Mouse (Mus musculus): Measurements from ENCODE around the gene Arl8b. TPM values are rescaled to one million over a fixed set of nuclear protein-coding genes. Genes with fewer than 3 reads are reported as not detected.
A peak's percentile ranks its signal among the peaks of the same experiment; 100 is the strongest.

Gene Arl8b
- polyA plus RNA-seq, 1 experiment: 15.7 TPM

DNA sequence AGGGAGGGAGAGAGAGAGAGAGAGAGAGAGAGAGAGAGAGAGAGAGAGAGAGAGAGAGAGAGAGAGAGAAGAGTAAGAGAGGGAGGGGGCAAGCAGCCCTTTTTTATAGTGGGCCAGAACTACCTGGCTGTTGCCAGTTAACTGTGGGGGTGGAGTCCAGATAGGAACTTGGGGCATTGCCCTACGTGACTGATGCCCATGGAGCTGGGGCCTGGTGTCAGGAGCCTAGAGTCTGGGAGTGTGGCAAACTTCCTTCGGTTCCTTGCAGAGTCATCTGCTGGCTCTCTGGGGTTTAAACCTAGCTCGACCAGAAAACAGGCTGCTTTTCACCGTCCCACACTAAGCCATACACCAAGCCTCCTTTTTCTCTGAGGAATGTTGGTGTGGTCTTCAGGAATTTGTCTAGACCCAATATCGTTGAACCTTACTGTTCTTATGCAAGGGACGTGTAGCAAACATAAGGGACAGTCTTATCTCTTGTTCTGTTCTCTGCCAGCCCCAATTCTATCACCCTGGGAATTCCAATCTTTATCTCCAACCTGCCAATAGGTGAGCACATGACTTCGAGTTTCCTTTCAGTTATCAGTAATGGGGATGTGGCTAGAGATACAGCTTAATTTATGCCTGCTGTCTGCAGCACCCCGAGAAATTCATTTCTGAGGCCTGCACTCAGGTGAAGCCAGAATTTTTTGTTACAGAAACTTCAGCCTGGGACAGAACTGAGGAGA, 5.2 kb upstream of the Arl8b start:
- Histone ChIP-seq H3K27ac (ENCODE audit: control insufficient read depth, insufficient read depth, low read depth, low read length, poor library complexity) (no peak overlapping the region), H3K4me1 (ENCODE audit: control insufficient read depth, insufficient read depth, low read length) (no peaks in the 10 kb centered on the region), H3K4me3 (replicated peaks; ENCODE audit: control insufficient read depth, low read depth, low read length) (no peak overlapping the region)
- WGBS: 56% methylated on average over 8 of the region's 8 CpGs
- TF ChIP-seq POLR2A (IDR thresholded peaks at IDR 0.05; ENCODE audit: borderline replicate concordance, control insufficient read depth, low read depth, low read length): no peak
- TF ChIP-seq CTCF (IDR thresholded peaks at IDR 0.05; ENCODE audit: control insufficient read depth, insufficient read depth, low read length): no peak

GRCm38 (mm10) chr6:108778399-108778798, 4.5 kb upstream of the Arl8b start:
- 27% methylated on average over 5 of the region's 5 CpGs for WGBS
- TF ChIP-seq POLR2A (IDR thresholded peaks at IDR 0.05; ENCODE audit: borderline replicate concordance, control insufficient read depth, low read depth, low read length) (no peak), CTCF (IDR thresholded peaks at IDR 0.05; ENCODE audit: control insufficient read depth, insufficient read depth, low read length) (no peak)
- no peaks in the 10 kb centered on the region for H3K4me1 ChIP-seq (ENCODE audit: control insufficient read depth, insufficient read depth, low read length)
- H3K4me3 ChIP-seq (replicated peaks; ENCODE audit: control insufficient read depth, low read depth, low read length): no peak overlapping the region
- no peak overlapping the region for H3K27ac ChIP-seq (ENCODE audit: control insufficient read depth, insufficient read depth, low read depth, low read length, poor library complexity)

GRCm38 (mm10) chr6:108781865-108782264, 1.0 kb upstream of the Arl8b start:
- H3K27ac ChIP-seq (ENCODE audit: control insufficient read depth, insufficient read depth, low read depth, low read length, poor library complexity): no peak overlapping the region

GRCm38 (mm10) chr6:108783184-108783881, 434 bp downstream of the Arl8b start:
- WGBS: 0% methylated on average over 57 of the region's 57 CpGs
- peak overlapping the region; percentile 76 for H3K27ac ChIP-seq (ENCODE audit: control insufficient read depth, insufficient read depth, low read depth, low read length, poor library complexity)
- H3K4me1 ChIP-seq (ENCODE audit: control insufficient read depth, insufficient read depth, low read length): peaks cover 1% of the 10 kb centered on the region
- H3K4me3 ChIP-seq (replicated peaks; ENCODE audit: control insufficient read depth, low read depth, low read length): peak overlapping the region; percentile 96
- TF ChIP-seq POLR2A (IDR thresholded peaks at IDR 0.05; ENCODE audit: borderline replicate concordance, control insufficient read depth, low read depth, low read length) (no peak), CTCF (IDR thresholded peaks at IDR 0.05; ENCODE audit: control insufficient read depth, insufficient read depth, low read length) (no peak)

More at GRCm38 (mm10) chr6:108781865-108782264, 1.0 kb upstream of the Arl8b start:
- Histone ChIP-seq H3K4me1 (ENCODE audit: control insufficient read depth, insufficient read depth, low read length) (peaks cover 1% of the 10 kb centered on the region), H3K4me3 (replicated peaks; ENCODE audit: control insufficient read depth, low read depth, low read length) (no peak overlapping the region)
- 22% methylated on average over 6 of the region's 6 CpGs for WGBS
- TF ChIP-seq CTCF (IDR thresholded peaks at IDR 0.05; ENCODE audit: control insufficient read depth, insufficient read depth, low read length): no peak
- TF ChIP-seq POLR2A (IDR thresholded peaks at IDR 0.05; ENCODE audit: borderline replicate concordance, control insufficient read depth, low read depth, low read length): no peak

DNA sequence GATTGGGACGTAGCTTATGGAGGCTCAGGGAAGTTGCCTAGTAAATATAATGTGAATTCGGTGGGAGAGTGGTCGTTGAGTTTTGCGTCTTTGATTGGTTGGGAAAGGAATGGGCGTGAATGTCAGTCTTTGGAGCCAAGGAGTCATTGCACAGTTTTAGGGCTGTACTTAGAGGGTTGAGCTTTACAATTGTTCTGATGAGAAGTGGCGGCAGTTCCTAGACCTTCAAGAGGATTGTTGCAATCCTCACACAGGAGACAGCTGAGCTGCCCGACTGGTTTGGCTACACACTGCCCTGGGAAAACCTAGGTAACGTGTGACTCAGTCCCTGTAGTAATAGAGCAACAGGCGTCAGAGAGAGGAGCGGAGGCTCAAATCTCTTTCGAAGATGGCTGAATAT, 1.2 kb downstream of the Arl8b start:
- Histone ChIP-seq H3K4me1 (ENCODE audit: control insufficient read depth, insufficient read depth, low read length) (peaks cover 1% of the 10 kb centered on the region), H3K27ac (ENCODE audit: control insufficient read depth, insufficient read depth, low read depth, low read length, poor library complexity) (0 out of 2 replicates have a peak overlapping the region, but pooled peaks have one; percentile 14), H3K4me3 (replicated peaks; ENCODE audit: control insufficient read depth, low read depth, low read length) (peak overlapping the region; percentile 96)
- TF ChIP-seq POLR2A (IDR thresholded peaks at IDR 0.05; ENCODE audit: borderline replicate concordance, control insufficient read depth, low read depth, low read length) (no peak), CTCF (IDR thresholded peaks at IDR 0.05; ENCODE audit: control insufficient read depth, insufficient read depth, low read length) (no peak)
- 16% methylated on average over 11 of the region's 11 CpGs for WGBS

- H3K4me1 ChIP-seq (ENCODE audit: control insufficient read depth, insufficient read depth, low read length): peaks cover 1% of the 10 kb centered on the region
- TF ChIP-seq CTCF (IDR thresholded peaks at IDR 0.05; ENCODE audit: control insufficient read depth, insufficient read depth, low read length) (no peak), POLR2A (IDR thresholded peaks at IDR 0.05; ENCODE audit: borderline replicate concordance, control insufficient read depth, low read depth, low read length) (no peak)
- H3K27ac ChIP-seq (ENCODE audit: control insufficient read depth, insufficient read depth, low read depth, low read length, poor library complexity): no peak overlapping the region
- 3% methylated on average over 5 of the region's 5 CpGs for WGBS
- H3K4me3 ChIP-seq (replicated peaks; ENCODE audit: control insufficient read depth, low read depth, low read length): no peak overlapping the region
Observed at GRCm38 (mm10) chr6:108784796-108785195, 1.9 kb downstream of the Arl8b start.

- no peak overlapping the region for H3K27ac ChIP-seq (ENCODE audit: control insufficient read depth, insufficient read depth, low read depth, low read length, poor library complexity)
- TF ChIP-seq POLR2A (IDR thresholded peaks at IDR 0.05; ENCODE audit: borderline replicate concordance, control insufficient read depth, low read depth, low read length) (no peak), CTCF (IDR thresholded peaks at IDR 0.05; ENCODE audit: control insufficient read depth, insufficient read depth, low read length) (no peak)
- 83% methylated on average over 3 of the region's 3 CpGs for WGBS
- peaks cover 1% of the 10 kb centered on the region for H3K4me1 ChIP-seq (ENCODE audit: control insufficient read depth, insufficient read depth, low read length)
- H3K4me3 ChIP-seq (replicated peaks; ENCODE audit: control insufficient read depth, low read depth, low read length): no peak overlapping the region
Observed at GRCm38 (mm10) chr6:108785551-108785950, 2.7 kb downstream of the Arl8b start.

GRCm38 (mm10) chr6:108791498-108791897, 8.6 kb downstream of the Arl8b start:
- WGBS: 77% methylated on average over 5 of the region's 5 CpGs
- Histone ChIP-seq H3K27ac (ENCODE audit: control insufficient read depth, insufficient read depth, low read depth, low read length, poor library complexity) (no peak overlapping the region), H3K4me1 (ENCODE audit: control insufficient read depth, insufficient read depth, low read length) (no peaks in the 10 kb centered on the region), H3K4me3 (replicated peaks; ENCODE audit: control insufficient read depth, low read depth, low read length) (no peak overlapping the region)
- no peak for TF ChIP-seq POLR2A (IDR thresholded peaks at IDR 0.05; ENCODE audit: borderline replicate concordance, control insufficient read depth, low read depth, low read length)
- no peak for TF ChIP-seq CTCF (IDR thresholded peaks at IDR 0.05; ENCODE audit: control insufficient read depth, insufficient read depth, low read length)
